Mouse (Mus musculus): ENCODE results near the gene Ndufs1. TPM values are rescaled to one million over a fixed set of nuclear protein-coding genes. Genes with fewer than 3 reads are reported as not detected.
A peak's percentile ranks its signal among the peaks of the same experiment; 100 is the strongest.
"Not testable (repeated sequence)": the region's sequence is repeated elsewhere in the genome, so short reads cannot be mapped to it uniquely, and the experiment has no call there.

Ndufs1 gene
- polyA plus RNA-seq, 1 experiment = 58.8 TPM

DNA sequence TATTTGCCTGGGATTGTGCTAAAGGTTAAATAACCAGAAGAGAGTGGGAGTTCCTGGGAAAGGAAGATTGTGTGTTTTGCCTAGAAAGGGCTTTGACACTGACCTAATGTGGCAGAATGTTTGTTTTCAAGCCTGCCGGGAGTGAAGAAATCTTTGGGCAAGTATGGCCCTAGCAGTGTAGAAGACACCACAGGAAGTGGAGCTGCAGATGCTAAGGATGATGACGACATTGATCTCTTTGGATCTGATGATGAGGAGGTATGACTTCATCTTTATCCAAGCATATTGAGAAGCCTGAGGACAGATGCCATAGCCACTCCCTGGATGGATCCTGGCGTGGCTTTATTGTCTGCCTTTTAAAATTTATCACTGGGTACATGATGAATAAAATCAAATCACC is 1.7 kb upstream of the Ndufs1 start:
- H3K79me2 ChIP-seq (ENCODE audit: control insufficient read depth, insufficient read depth) = peaks cover 46% of the 10 kb centered on the region
- H3K36me3 ChIP-seq (ENCODE audit: control insufficient read depth, insufficient read depth) = peaks cover 19% of the 10 kb centered on the region
- TF ChIP-seq E2F4 (IDR thresholded peaks at IDR 0.05; ENCODE audit: insufficient read depth) (no peak), MAX (IDR thresholded peaks at IDR 0.05; ENCODE audit: low read depth) (no peak), SRF (IDR thresholded peaks at IDR 0.05; ENCODE audit: control insufficient read depth, insufficient read length, low read depth) (no peak), TCF3 (IDR thresholded peaks at IDR 0.05; ENCODE audit: insufficient read length, low read depth) (no peak)
- H3K27me3 ChIP-seq (ENCODE audit: control insufficient read depth, insufficient read depth, insufficient read length) = no peaks in the 10 kb centered on the region
- no peak overlapping the region for H3ac ChIP-seq (ENCODE audit: control insufficient read depth, insufficient read length)
- H3K4me3 ChIP-seq = peak overlapping the region; percentile 99
- H3K4me2 ChIP-seq (ENCODE audit: low read depth) = peak overlapping the region; percentile 85

DNA sequence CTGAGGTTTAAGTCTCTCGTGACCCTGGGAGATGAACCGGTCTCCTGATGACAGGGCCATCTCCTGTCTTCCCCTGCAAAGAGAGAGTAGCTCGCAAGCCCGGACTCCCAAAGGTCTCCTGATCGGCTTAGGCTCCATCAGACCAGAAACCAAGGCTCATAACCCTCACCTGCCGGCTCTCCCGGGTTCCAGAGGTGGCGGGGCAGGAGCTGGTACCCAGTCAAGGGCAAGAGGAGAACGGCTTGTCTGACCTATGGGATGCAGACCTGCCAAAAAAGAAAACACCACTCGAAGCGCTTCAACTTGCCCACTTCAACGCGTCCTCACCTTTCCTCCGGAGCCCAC is 402 bp downstream of the Ndufs1 start:
- Histone ChIP-seq H3K79me2 (ENCODE audit: control insufficient read depth, insufficient read depth) (peaks cover 51% of the 10 kb centered on the region), H3K4me3 (peak overlapping the region; percentile 99), H3K36me3 (ENCODE audit: control insufficient read depth, insufficient read depth) (peaks cover 27% of the 10 kb centered on the region)

DNA sequence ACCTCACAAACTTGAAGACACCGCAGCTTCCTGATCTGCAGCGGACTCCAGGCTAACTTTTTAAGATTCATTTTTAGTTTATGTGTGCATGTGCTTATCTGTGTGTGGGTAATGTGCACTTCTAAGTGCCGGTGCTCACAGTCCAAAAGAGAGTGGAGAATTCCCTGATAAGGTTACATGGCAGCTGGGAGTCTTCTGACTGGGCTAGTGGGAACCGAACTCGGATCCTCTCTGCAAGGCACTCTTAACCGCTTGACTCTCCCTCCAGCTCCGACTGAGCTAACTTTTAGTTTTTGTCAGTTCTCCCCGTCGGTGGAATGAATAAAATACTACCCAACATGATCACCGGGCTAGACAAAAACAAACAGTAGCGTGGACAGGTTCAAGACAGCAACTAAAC is 780 bp downstream of the Ndufs1 start:
- peaks cover 51% of the 10 kb centered on the region for H3K79me2 ChIP-seq (ENCODE audit: control insufficient read depth, insufficient read depth)
- no peaks in the 10 kb centered on the region for H3K27me3 ChIP-seq (ENCODE audit: control insufficient read depth, insufficient read depth, insufficient read length)
- TF ChIP-seq REST (IDR thresholded peaks at IDR 0.05; ENCODE audit: insufficient read depth, insufficient read length) (no peak), SRF (IDR thresholded peaks at IDR 0.05; ENCODE audit: control insufficient read depth, insufficient read length, low read depth) (no peak)
- H3K4me2 ChIP-seq (ENCODE audit: low read depth) = peak overlapping the region; percentile 97
- peaks cover 30% of the 10 kb centered on the region for H3K36me3 ChIP-seq (ENCODE audit: control insufficient read depth, insufficient read depth)
- H3ac ChIP-seq (ENCODE audit: control insufficient read depth, insufficient read length) = peak overlapping the region; percentile 83
- peak overlapping the region; percentile 99 for H3K4me3 ChIP-seq

More for the DNA sequence above, 402 bp downstream of the Ndufs1 start:
- TF ChIP-seq TCF3 (IDR thresholded peaks at IDR 0.05; ENCODE audit: insufficient read length, low read depth) (no peak), REST (IDR thresholded peaks at IDR 0.05; ENCODE audit: insufficient read depth, insufficient read length) (no peak), E2F4 (IDR thresholded peaks at IDR 0.05; ENCODE audit: insufficient read depth) (no peak), POLR2A (IDR thresholded peaks at IDR 0.05; ENCODE audit: insufficient read length, low read depth) (no peak), SRF (IDR thresholded peaks at IDR 0.05; ENCODE audit: control insufficient read depth, insufficient read length, low read depth) (no peak)
- Histone ChIP-seq H3ac (ENCODE audit: control insufficient read depth, insufficient read length) (peak overlapping the region; percentile 83), H3K27me3 (ENCODE audit: control insufficient read depth, insufficient read depth, insufficient read length) (no peaks in the 10 kb centered on the region), H3K4me2 (ENCODE audit: low read depth) (peak overlapping the region; percentile 97)

DNA sequence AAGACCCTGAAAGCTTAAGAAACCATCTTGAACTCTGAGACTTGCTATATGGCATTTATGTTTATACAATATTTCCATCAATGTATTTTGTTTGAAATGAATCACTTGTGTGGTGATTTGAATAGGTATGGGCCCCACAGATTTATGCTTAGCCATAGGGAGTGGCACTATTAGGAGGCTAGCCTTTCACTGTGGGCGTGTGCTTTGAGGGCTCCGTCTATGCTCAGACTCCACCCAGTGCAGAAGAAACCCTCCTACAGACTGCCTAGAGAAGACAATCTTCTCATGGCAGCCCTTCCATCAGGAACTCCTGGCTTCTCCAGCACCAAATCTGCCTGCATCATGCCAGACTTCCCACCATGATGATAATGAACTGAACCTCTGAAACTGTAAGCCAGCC is 8.0 kb downstream of the Ndufs1 start:
- no peaks in the 10 kb centered on the region for H3K27me3 ChIP-seq (ENCODE audit: control insufficient read depth, insufficient read depth, insufficient read length)
- no peak for TF ChIP-seq MYOG (IDR thresholded peaks at IDR 0.05; ENCODE audit: control insufficient read depth in 1 of 3, insufficient read depth in 1 of 3, insufficient read length in 2 of 3, low read depth in 2 of 3)
- no peak overlapping the region for H3ac ChIP-seq (ENCODE audit: control insufficient read depth, insufficient read length)
- H3K4me2 ChIP-seq (ENCODE audit: low read depth) = no peak overlapping the region
- H3K79me2 ChIP-seq (ENCODE audit: control insufficient read depth, insufficient read depth) = peaks cover 13% of the 10 kb centered on the region
- H3K36me3 ChIP-seq (ENCODE audit: control insufficient read depth, insufficient read depth) = peaks cover 43% of the 10 kb centered on the region
- no peak overlapping the region for H3K4me3 ChIP-seq

DNA sequence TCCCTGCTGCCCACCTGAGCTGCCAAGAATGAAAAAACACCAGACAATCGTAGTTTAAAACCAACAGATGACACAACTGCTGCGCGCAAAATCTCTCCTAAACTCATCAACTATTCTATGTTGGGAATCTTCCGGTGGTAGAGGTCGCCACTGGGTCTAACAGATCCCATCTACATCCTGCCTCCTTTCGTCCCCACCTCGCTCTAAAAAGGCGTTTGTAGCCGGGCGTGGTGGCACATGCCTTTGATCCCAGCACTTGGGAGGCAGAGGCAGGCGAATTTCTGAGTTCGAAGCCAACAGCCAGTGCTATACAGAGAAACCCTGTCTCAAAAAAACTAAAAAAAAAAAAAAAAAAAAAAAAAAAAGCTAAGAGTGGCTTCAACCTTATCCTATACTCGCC is 36.4 kb downstream of the Ndufs1 start:
- Histone ChIP-seq H3K4me3 (no peak overlapping the region), H3K4me2 (ENCODE audit: low read depth) (no peak overlapping the region), H3K36me3 (ENCODE audit: control insufficient read depth, insufficient read depth) (peaks cover 35% of the 10 kb centered on the region), H3ac (ENCODE audit: control insufficient read depth, insufficient read length) (no peak overlapping the region), H3K27me3 (ENCODE audit: control insufficient read depth, insufficient read depth, insufficient read length) (no peaks in the 10 kb centered on the region), H3K79me2 (ENCODE audit: control insufficient read depth, insufficient read depth) (no peaks in the 10 kb centered on the region)
- TF ChIP-seq POLR2AphosphoS2 (IDR thresholded peaks at IDR 0.05; ENCODE audit: insufficient read length, low read depth) (no peak), USF1 (IDR thresholded peaks at IDR 0.05; ENCODE audit: low read depth) (no peak), TCF12 (IDR thresholded peaks at IDR 0.05; ENCODE audit: insufficient read depth, poor library complexity, severe bottlenecking) (no peak), CEBPB (IDR thresholded peaks at IDR 0.05; ENCODE audit: insufficient read depth, poor library complexity, severe bottlenecking) (no peak), POLR2A (IDR thresholded peaks at IDR 0.05; ENCODE audit: insufficient read length, low read depth) (no peak)

DNA sequence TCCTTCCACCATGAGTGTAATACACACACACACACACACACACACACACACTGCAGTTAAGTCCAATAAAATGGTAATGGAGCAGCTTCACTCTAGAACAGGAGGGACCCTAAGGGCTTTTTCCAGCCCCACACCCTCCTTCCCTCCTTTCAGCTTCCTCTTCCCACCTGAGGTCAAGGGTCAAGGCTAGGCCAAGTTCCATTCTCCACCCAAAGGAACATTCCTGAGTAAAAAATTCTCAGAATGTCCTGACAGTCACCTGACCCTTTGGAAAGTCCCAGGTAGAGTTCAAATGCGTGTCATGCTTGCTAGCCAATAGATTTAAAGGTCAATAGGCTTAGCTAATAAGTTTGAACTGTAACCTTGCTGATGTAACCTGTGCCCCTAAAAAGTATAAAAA is 38.0 kb downstream of the Ndufs1 start:
- not testable (repeated sequence) for H3K79me2 ChIP-seq (ENCODE audit: control insufficient read depth, insufficient read depth); H3K4me2 ChIP-seq (ENCODE audit: low read depth); H3ac ChIP-seq (ENCODE audit: control insufficient read depth, insufficient read length); H3K27me3 ChIP-seq (ENCODE audit: control insufficient read depth, insufficient read depth, insufficient read length); H3K4me3 ChIP-seq
- H3K36me3 ChIP-seq (ENCODE audit: control insufficient read depth, insufficient read depth) = peaks cover 19% of the 10 kb centered on the region

DNA sequence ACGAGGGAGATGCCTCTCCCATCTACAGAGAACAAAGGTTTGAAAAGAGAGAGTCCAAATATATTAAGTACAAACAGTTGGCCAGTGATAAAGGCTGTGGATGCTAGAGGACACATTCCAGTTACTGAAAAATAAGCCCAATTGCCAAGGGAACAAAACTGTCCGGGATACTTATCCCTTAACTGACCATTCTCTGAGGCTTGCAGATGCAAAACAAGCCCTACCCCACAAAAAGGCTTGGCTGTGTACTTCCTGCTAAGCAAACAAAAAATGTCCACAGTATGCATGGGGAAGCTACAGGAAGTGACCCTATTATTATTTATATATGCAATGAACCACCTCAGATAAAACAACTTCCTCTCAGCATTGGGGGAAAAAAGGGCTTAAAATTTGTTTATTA is 38.7 kb downstream of the Ndufs1 start:
- Histone ChIP-seq H3K4me2 (ENCODE audit: low read depth) (no peak overlapping the region), H3ac (ENCODE audit: control insufficient read depth, insufficient read length) (no peak overlapping the region), H3K36me3 (ENCODE audit: control insufficient read depth, insufficient read depth) (peaks cover 14% of the 10 kb centered on the region), H3K79me2 (ENCODE audit: control insufficient read depth, insufficient read depth) (no peaks in the 10 kb centered on the region), H3K27me3 (ENCODE audit: control insufficient read depth, insufficient read depth, insufficient read length) (no peaks in the 10 kb centered on the region), H3K4me3 (no peak overlapping the region)
- no peak for TF ChIP-seq POLR2AphosphoS2 (IDR thresholded peaks at IDR 0.05; ENCODE audit: insufficient read length, low read depth)
- TF ChIP-seq REST (IDR thresholded peaks at IDR 0.05; ENCODE audit: insufficient read depth, insufficient read length) = no peak
- TF ChIP-seq CEBPB (IDR thresholded peaks at IDR 0.05; ENCODE audit: insufficient read depth, poor library complexity, severe bottlenecking) = no peak
- no peak for TF ChIP-seq USF1 (IDR thresholded peaks at IDR 0.05; ENCODE audit: low read depth)
- TF ChIP-seq E2F4 (IDR thresholded peaks at IDR 0.05; ENCODE audit: insufficient read depth) = no peak
- no peak for TF ChIP-seq MYOD1 (IDR thresholded peaks at IDR 0.05; ENCODE audit: control insufficient read depth in 1 of 3, insufficient read length in 2 of 3, low read depth in 2 of 3)
- TF ChIP-seq TCF3 (IDR thresholded peaks at IDR 0.05; ENCODE audit: insufficient read length, low read depth) = no peak
- no peak for TF ChIP-seq MYOG (IDR thresholded peaks at IDR 0.05; ENCODE audit: control insufficient read depth in 1 of 3, insufficient read depth in 1 of 3, insufficient read length in 2 of 3, low read depth in 2 of 3)
- TF ChIP-seq TCF12 (IDR thresholded peaks at IDR 0.05; ENCODE audit: insufficient read depth, poor library complexity, severe bottlenecking) = no peak
- TF ChIP-seq POLR2A (IDR thresholded peaks at IDR 0.05; ENCODE audit: insufficient read length, low read depth) = no peak
- no peak for TF ChIP-seq SRF (IDR thresholded peaks at IDR 0.05; ENCODE audit: control insufficient read depth, insufficient read length, low read depth)
- no peak for TF ChIP-seq MAX (IDR thresholded peaks at IDR 0.05; ENCODE audit: low read depth)

All from myocyte (in vitro differentiated cells).